Comparison of ENCODE assay signal across 9 mouse cellular contexts in genomic region chr4:63278821-63279220, GRCm38 (mm10).
DNase-seq lines count a peak whose midpoint lies in the region; ATAC-seq and TF ChIP-seq lines count a peak whose summit lies in the region.
"Had no signal": no experiment of that assay in that cellular context is flagged by ENCODE, and none has a peak within 500 bp of the region (broad histone marks: within the 10 kb centered on the region; RNA-seq: fewer than 3 reads in every experiment).

No protein-coding gene starts in this region.

- no peak for TF ChIP-seq CTCF in cerebellum, adult 2 months (IDR thresholded peaks at IDR 0.05; ENCODE audit: borderline replicate concordance, insufficient read depth, low read depth, low read length)

- H3K27me3 ChIP-seq in cerebellum, adult 2 months (ENCODE audit: control insufficient read depth, insufficient read depth, low read length), result no peaks in the 10 kb centered on the region
- no peaks in the 10 kb centered on the region; the same call in 1 of the 2 replicates for H3K27me3 ChIP-seq in heart, embryonic 15.5 days
- no peaks in the 10 kb centered on the region for H3K27me3 ChIP-seq in limb, embryonic 15.5 days

- H3K4me3 ChIP-seq in cerebellum, adult 2 months (replicated peaks; ENCODE audit: insufficient read depth, low read depth, low read length), result no peak overlapping the region
- no peak overlapping the region for H3K4me3 ChIP-seq in heart, embryonic 15.5 days
- H3K4me3 ChIP-seq in limb, embryonic 15.5 days, result no peak overlapping the region

- WGBS in cerebellum, adult 2 months, result 7% methylated on average over 7 of the region's 7 CpGs
- 36% methylated on average over 7 of the region's 7 CpGs for WGBS in heart, embryonic 15.5 days
- 62% methylated on average over 7 of the region's 7 CpGs for WGBS in limb, embryonic 15.5 days

- H3K9ac ChIP-seq in heart, embryonic 15.5 days, result no peak overlapping the region
- no peak overlapping the region for H3K9ac ChIP-seq in limb, embryonic 15.5 days
- H3K9ac ChIP-seq: liver, embryonic 14.5 days had no signal

- peaks cover 2% of the 10 kb centered on the region; the same call in 1 of the 2 replicates for H3K36me3 ChIP-seq in heart, embryonic 15.5 days
- H3K36me3 ChIP-seq in limb, embryonic 15.5 days, result peaks cover 92% of the 10 kb centered on the region

- no peak overlapping the region for H3K4me2 ChIP-seq in heart, embryonic 15.5 days
- no peak overlapping the region for H3K4me2 ChIP-seq in limb, embryonic 15.5 days

- peak; percentile 67 for ATAC-seq in cerebellum, adult (ENCODE audit: insufficient number of reproducible peaks, low FRiP score, low TSS enrichment)
- peak; percentile 41; the same call in 1 of the 2 replicates for ATAC-seq in heart, embryonic 15.5 days (replicated peaks; ENCODE audit: insufficient number of reproducible peaks, insufficient read depth, low FRiP score, low read depth)
- peak; percentile 65 for ATAC-seq in limb, embryonic 15.5 days (ENCODE audit: insufficient number of reproducible peaks, low FRiP score, low TSS enrichment, low read depth)

- TF ChIP-seq POLR2A in cerebellum, adult 2 months (IDR thresholded peaks at IDR 0.05; ENCODE audit: borderline replicate concordance, insufficient read depth, low read length), result no peak

- H3K27ac ChIP-seq in cerebellum, adult 2 months (ENCODE audit: insufficient read depth, low read length), result no peak overlapping the region
- H3K27ac ChIP-seq in heart, embryonic 15.5 days, result 0 out of 2 replicates have a peak overlapping the region, but pooled peaks have one; percentile 2
- H3K27ac ChIP-seq in limb, embryonic 15.5 days, result peak overlapping the region; percentile 65
- H3K27ac ChIP-seq: liver, embryonic 14.5 days had no signal

- H3K9me3 ChIP-seq in heart, embryonic 15.5 days (replicated peaks), result no peaks in the 10 kb centered on the region
- H3K9me3 ChIP-seq in limb, embryonic 15.5 days, result no peaks in the 10 kb centered on the region

- H3K4me1 ChIP-seq in cerebellum, adult 2 months (ENCODE audit: control insufficient read depth, insufficient read depth, low read length), result peaks cover 45% of the 10 kb centered on the region
- peaks cover 10% of the 10 kb centered on the region for H3K4me1 ChIP-seq in heart, embryonic 15.5 days (replicated peaks)
- H3K4me1 ChIP-seq in limb, embryonic 15.5 days, result peaks cover 22% of the 10 kb centered on the region

- no peak for DNase-seq in cerebellum, postnatal 4 days (ENCODE audit: low spot score in 2 of 2)
- peak; percentile 67 to 84 for DNase-seq in cerebellum, adult 2 months
- no peak for DNase-seq in natural killer cell, adult 2 months (ENCODE audit: low spot score in 2 of 2)
- no peak for DNase-seq in spleen, adult 18-20 months
- no peak for DNase-seq in frontal cortex, postnatal 25 days (ENCODE audit: low spot score in 2 of 2)

Comparison
In these comparisons a context has a peak if more than half of its experiments do, and no peak if none do; other contexts are left out.
1. DNase-seq: peak in cerebellum, adult 2 months (2 of 2); none in cerebellum, postnatal 4 days (0 of 2), natural killer cell, adult 2 months (0 of 2), spleen, adult 18-20 months (0 of 2) and frontal cortex, postnatal 25 days (0 of 2).
2. Peak in every context shown above with its lines, with median percentiles within 50 percentile points of each other: ATAC-seq.